Mouse (Mus musculus): ENCODE results near the gene Fgf4.
"Not testable (repeated sequence)": the region's sequence is repeated elsewhere in the genome, so short reads cannot be mapped to it uniquely, and the experiment has no call there.

Fgf4 gene

GRCm38 (mm10) chr7:144867161-144867560 lies 20.0 kb downstream of the Fgf4 start:
- no peak for DNase-seq (ENCODE audit: low spot score)

GRCm38 (mm10) chr7:144867602-144868001 lies 20.4 kb downstream of the Fgf4 start:
- DNase-seq (ENCODE audit: low spot score), result no peak

GRCm38 (mm10) chr7:144872420-144872819 lies 25.3 kb downstream of the Fgf4 start:
- no peak for DNase-seq (ENCODE audit: low spot score)

GRCm38 (mm10) chr7:144873160-144873559 lies 26.0 kb downstream of the Fgf4 start:
- DNase-seq (ENCODE audit: low spot score), result no peak

GRCm38 (mm10) chr7:144874226-144874625 lies 27.1 kb downstream of the Fgf4 start:
- no peak for DNase-seq (ENCODE audit: low spot score)

- no peak for DNase-seq (ENCODE audit: low spot score)
Measured at GRCm38 (mm10) chr7:144878401-144878800, 31.2 kb downstream of the Fgf4 start.

GRCm38 (mm10) chr7:144883106-144883505 lies 35.9 kb downstream of the Fgf4 start:
- no peak for DNase-seq (ENCODE audit: low spot score)

GRCm38 (mm10) chr7:144887672-144888071 lies 40.5 kb downstream of the Fgf4 start:
- no peak for DNase-seq (ENCODE audit: low spot score)

- DNase-seq (ENCODE audit: low spot score), result no peak
Measured at GRCm38 (mm10) chr7:144888564-144889299, 41.6 kb downstream of the Fgf4 start.

GRCm38 (mm10) chr7:144890661-144891060 lies 43.5 kb downstream of the Fgf4 start:
- DNase-seq (ENCODE audit: low spot score), result not testable (repeated sequence)

GRCm38 (mm10) chr7:144891863-144892262 lies 44.7 kb downstream of the Fgf4 start:
- DNase-seq (ENCODE audit: low spot score), result no peak

- DNase-seq (ENCODE audit: low spot score), result no peak
Measured at GRCm38 (mm10) chr7:144892322-144892721, 45.2 kb downstream of the Fgf4 start.

- no peak for DNase-seq (ENCODE audit: low spot score)
Measured at GRCm38 (mm10) chr7:144894191-144894590, 47.0 kb downstream of the Fgf4 start.

- DNase-seq (ENCODE audit: low spot score), result no peak
Measured at GRCm38 (mm10) chr7:144894706-144895105, 47.5 kb downstream of the Fgf4 start.

GRCm38 (mm10) chr7:144895305-144896111 lies 48.3 kb downstream of the Fgf4 start:
- DNase-seq (ENCODE audit: low spot score), result peak; percentile 70

- no peak for DNase-seq (ENCODE audit: low spot score)
Measured at GRCm38 (mm10) chr7:144896294-144897218, 49.4 kb downstream of the Fgf4 start, which contains the start of gene Fgf15. Gene Fgf15, plus strand, starts transcription at chr7:144896531.

GRCm38 (mm10) chr7:144898506-144898905 lies 51.3 kb downstream of the Fgf4 start:
- DNase-seq (ENCODE audit: low spot score), result no peak

- DNase-seq (ENCODE audit: low spot score), result not testable (repeated sequence)
Measured at GRCm38 (mm10) chr7:144905514-144905913, 58.3 kb downstream of the Fgf4 start.

- peak; percentile 56 for DNase-seq (ENCODE audit: low spot score)
Measured at GRCm38 (mm10) chr7:144906708-144907397, 59.7 kb downstream of the Fgf4 start.

- no peak for DNase-seq (ENCODE audit: low spot score)
Measured at GRCm38 (mm10) chr7:144907793-144908192, 60.6 kb downstream of the Fgf4 start.

- DNase-seq (ENCODE audit: low spot score), result no peak
Measured at GRCm38 (mm10) chr7:144908705-144909104, 61.5 kb downstream of the Fgf4 start.

Data from ovary, postnatal 36 days (tissue).